Mouse (Mus musculus) liver, adult 2 months (tissue): ENCODE results near the gene Utf1.

ENCODE experiments used
- CTCF ChIP-seq: fragments of 200-500 bp; IDR thresholded peaks from 2 replicates; pipeline ENCODE4 v1.5.1; 2011; ENCODE audit warnings: low read depth, low read length, control low read depth
- POLR2A ChIP-seq: fragments of 200-500 bp; IDR thresholded peaks from 2 replicates; pipeline ENCODE4 v1.6.1; 2011; ENCODE audit warnings: low read length, control low read depth; ENCODE audit not compliant: insufficient read depth; ENCODE audit errors: extremely low read depth

DNA sequence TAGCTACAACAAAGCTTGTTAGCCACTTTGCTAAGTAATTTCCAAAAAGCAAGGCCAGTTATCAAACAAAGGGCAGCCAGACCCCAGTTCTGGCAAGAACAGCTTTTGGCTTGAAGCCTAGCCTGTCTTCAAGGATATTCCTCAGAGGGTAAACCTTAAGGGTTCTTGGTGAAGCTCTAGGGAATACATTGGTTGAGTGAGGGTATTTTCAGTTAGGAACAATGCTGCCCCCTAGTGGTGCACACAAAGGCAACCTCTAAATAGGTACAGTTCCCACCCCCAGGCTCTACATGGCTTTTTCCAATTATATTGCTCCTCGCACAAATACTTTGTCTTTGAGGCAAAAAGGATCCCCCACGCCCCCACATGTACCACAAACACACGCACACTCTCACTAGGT is 51.1 kb downstream of the Utf1 start:
- peak; percentile 75 for TF ChIP-seq CTCF
- TF ChIP-seq POLR2A, result no peak
